Mouse (Mus musculus) lung, postnatal 10 days (tissue): ENCODE measurements around the gene Rbp3.

Source experiments
- DNase-seq: peaks from one replicate; pipeline ENCODE4 v3.0.0; 2021

Gene Rbp3

GRCm38 (mm10) chr14:33953761-33954160 lies at the start of gene Rbp3:
Gene Rbp3, plus strand, starts transcription at chr14:33954003.
- DNase-seq, result no peak

GRCm38 (mm10) chr14:33904851-33905250 lies 49.0 kb upstream of the Rbp3 start:
- DNase-seq, result no peak

- peak; percentile 84 for DNase-seq
Measured at GRCm38 (mm10) chr14:33913727-33914126, 40.1 kb upstream of the Rbp3 start.

GRCm38 (mm10) chr14:33914206-33914605 lies 39.6 kb upstream of the Rbp3 start:
- no peak for DNase-seq

- DNase-seq, result no peak
Measured at GRCm38 (mm10) chr14:33920727-33921559, 32.9 kb upstream of the Rbp3 start.

- DNase-seq, result no peak
Measured at GRCm38 (mm10) chr14:33922771-33923167, 31.0 kb upstream of the Rbp3 start.

GRCm38 (mm10) chr14:33923168-33924070 lies 30.4 kb upstream of the Rbp3 start, which contains the start of gene Gdf10:
Gene Gdf10, plus strand, starts transcription at chr14:33923587.
- peak; percentile 66 for DNase-seq

- no peak for DNase-seq
Measured at GRCm38 (mm10) chr14:33931853-33932252, 21.9 kb upstream of the Rbp3 start.

- peak; percentile 72 for DNase-seq
Measured at GRCm38 (mm10) chr14:33932935-33933703, 20.7 kb upstream of the Rbp3 start.

GRCm38 (mm10) chr14:33933778-33934317 lies 20.0 kb upstream of the Rbp3 start:
- DNase-seq, result peak; percentile 66

- peak; percentile 79 for DNase-seq
Measured at GRCm38 (mm10) chr14:33939117-33939516, 14.7 kb upstream of the Rbp3 start.

GRCm38 (mm10) chr14:33940739-33941138 lies 13.1 kb upstream of the Rbp3 start, which contains the start of gene Gdf2:
Gene Gdf2, plus strand, starts transcription at chr14:33941039.
- no peak for DNase-seq

- DNase-seq, result no peak
Measured at GRCm38 (mm10) chr14:33942222-33942621, 11.6 kb upstream of the Rbp3 start.

- DNase-seq, result no peak
Measured at GRCm38 (mm10) chr14:33946125-33946524, 7.7 kb upstream of the Rbp3 start.

GRCm38 (mm10) chr14:33952233-33952981 lies 1.4 kb upstream of the Rbp3 start:
- no peak for DNase-seq

- no peak for DNase-seq
Measured at GRCm38 (mm10) chr14:33956055-33956454, 2.3 kb downstream of the Rbp3 start.

- no peak for DNase-seq
Measured at GRCm38 (mm10) chr14:33958186-33958585, 4.4 kb downstream of the Rbp3 start.

GRCm38 (mm10) chr14:33958841-33959240 lies 5.0 kb downstream of the Rbp3 start:
- no peak for DNase-seq

- DNase-seq, result peak; percentile 63
Measured at GRCm38 (mm10) chr14:33959341-33959740, 5.5 kb downstream of the Rbp3 start.

GRCm38 (mm10) chr14:33965675-33966074 lies 11.9 kb downstream of the Rbp3 start:
- no peak for DNase-seq

- DNase-seq, result no peak
Measured at GRCm38 (mm10) chr14:33972679-33973078, 18.9 kb downstream of the Rbp3 start.

GRCm38 (mm10) chr14:33974752-33975151 lies 20.9 kb downstream of the Rbp3 start:
- DNase-seq, result no peak
